Mouse (Mus musculus): Measurements from ENCODE around the gene Nabp1. TPM values are rescaled to one million over a fixed set of nuclear protein-coding genes. Genes with fewer than 3 reads are reported as not detected.

Gene Nabp1
- polyA plus RNA-seq, 1 experiment from 2014 or later = 8.2 TPM

DNA sequence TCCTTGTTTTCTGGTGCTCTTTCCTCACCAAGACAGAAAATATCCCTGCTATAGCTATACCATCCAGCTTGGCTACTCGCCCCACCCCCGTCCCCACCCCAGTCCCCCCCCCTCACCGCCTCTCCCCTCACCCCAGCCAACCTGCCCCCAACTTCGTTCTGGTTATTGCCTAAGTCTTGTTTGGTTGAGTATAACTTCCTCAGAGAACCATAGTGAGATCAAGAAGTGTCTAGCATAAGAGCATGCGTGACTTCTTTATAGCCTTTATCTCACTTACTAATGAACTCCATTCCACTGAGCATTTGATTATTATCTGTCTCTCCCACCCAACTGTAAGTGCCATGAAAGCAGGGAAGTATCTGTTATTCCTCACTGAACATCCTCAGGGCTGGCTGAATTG is 24.1 kb upstream of the Nabp1 start:
- ATAC-seq (replicated peaks; ENCODE audit: low FRiP score) = no peak

GRCm38 (mm10) chr1:51501251-51501650 is 23.0 kb upstream of the Nabp1 start:
- no peaks in the 10 kb centered on the region for H3K9me3 ChIP-seq (ENCODE audit: control insufficient read depth, low read length)
- no peak overlapping the region for H3K9ac ChIP-seq (ENCODE audit: low read length)
- no peaks in the 10 kb centered on the region for H3K4me1 ChIP-seq (replicated peaks; ENCODE audit: control insufficient read depth, insufficient read depth, low read length)
- no peaks in the 10 kb centered on the region for H3K36me3 ChIP-seq (ENCODE audit: control insufficient read depth, insufficient read depth, low read length)
- ATAC-seq (replicated peaks; ENCODE audit: low FRiP score) = no peak
- H3K27ac ChIP-seq (ENCODE audit: low read depth, low read length) = no peak overlapping the region
- WGBS = 86% methylated on average over 12 of the region's 12 CpGs
- no peak for DNase-seq (ENCODE audit: low spot score)
- H3K27me3 ChIP-seq (ENCODE audit: control insufficient read depth, insufficient read depth, low read length) = no peaks in the 10 kb centered on the region
- no peak overlapping the region for H3K4me2 ChIP-seq (ENCODE audit: low read depth, low read length, severe bottlenecking)
- H3K4me3 ChIP-seq (ENCODE audit: low read depth, low read length) = no peak overlapping the region

More for the DNA sequence above, 24.1 kb upstream of the Nabp1 start:
- no peaks in the 10 kb centered on the region for H3K27me3 ChIP-seq (ENCODE audit: control insufficient read depth, insufficient read depth, low read length)
- H3K36me3 ChIP-seq (ENCODE audit: control insufficient read depth, insufficient read depth, low read length) = no peaks in the 10 kb centered on the region
- DNase-seq (ENCODE audit: low spot score) = no peak
- no peak overlapping the region for H3K27ac ChIP-seq (ENCODE audit: low read depth, low read length)
- no peak overlapping the region for H3K4me2 ChIP-seq (ENCODE audit: low read depth, low read length, severe bottlenecking)
- H3K9ac ChIP-seq (ENCODE audit: low read length) = no peak overlapping the region
- no peak overlapping the region for H3K4me3 ChIP-seq (ENCODE audit: low read depth, low read length)
- no peaks in the 10 kb centered on the region for H3K9me3 ChIP-seq (ENCODE audit: control insufficient read depth, low read length)
- H3K4me1 ChIP-seq (replicated peaks; ENCODE audit: control insufficient read depth, insufficient read depth, low read length) = no peaks in the 10 kb centered on the region
- WGBS = 91% methylated on average over 5 of the region's 5 CpGs

DNA sequence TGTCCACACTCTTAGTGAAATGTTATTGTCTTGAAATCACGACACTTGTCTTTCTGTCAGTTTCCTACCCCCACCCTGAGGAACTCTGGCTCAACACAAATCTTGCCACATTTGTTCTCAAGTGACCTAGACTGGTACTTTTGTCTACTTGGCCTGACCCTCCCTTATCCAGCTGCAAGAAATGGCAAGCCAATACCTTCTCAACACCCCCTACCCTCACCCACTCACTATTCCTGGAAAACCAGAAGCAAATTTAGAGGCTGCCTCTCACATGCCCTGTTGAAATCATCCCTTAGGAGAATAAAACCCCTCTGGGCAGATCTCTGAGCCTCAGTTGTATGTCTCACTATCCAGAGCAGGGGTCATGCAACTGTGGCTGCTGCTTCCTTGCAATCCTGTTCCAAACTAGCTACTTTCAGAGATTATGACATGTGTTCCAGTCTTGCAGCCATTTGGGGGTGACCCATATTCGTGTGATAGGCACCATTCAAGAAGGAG is 20.4 kb upstream of the Nabp1 start:
- no peaks in the 10 kb centered on the region for H3K27me3 ChIP-seq (ENCODE audit: control insufficient read depth, insufficient read depth, low read length)
- WGBS = 68% methylated on average over 2 of the region's 2 CpGs
- no peak overlapping the region for H3K27ac ChIP-seq (ENCODE audit: low read depth, low read length)
- H3K36me3 ChIP-seq (ENCODE audit: control insufficient read depth, insufficient read depth, low read length) = no peaks in the 10 kb centered on the region
- H3K4me3 ChIP-seq (ENCODE audit: low read depth, low read length) = no peak overlapping the region
- no peak for DNase-seq (ENCODE audit: low spot score)
- no peaks in the 10 kb centered on the region for H3K9me3 ChIP-seq (ENCODE audit: control insufficient read depth, low read length)
- H3K4me2 ChIP-seq (ENCODE audit: low read depth, low read length, severe bottlenecking) = no peak overlapping the region
- ATAC-seq (replicated peaks; ENCODE audit: low FRiP score) = no peak
- H3K4me1 ChIP-seq (replicated peaks; ENCODE audit: control insufficient read depth, insufficient read depth, low read length) = no peaks in the 10 kb centered on the region
- no peak overlapping the region for H3K9ac ChIP-seq (ENCODE audit: low read length)

GRCm38 (mm10) chr1:51496163-51496562 is 17.9 kb upstream of the Nabp1 start:
- Histone ChIP-seq H3K4me1 (replicated peaks; ENCODE audit: control insufficient read depth, insufficient read depth, low read length) (no peaks in the 10 kb centered on the region), H3K36me3 (ENCODE audit: control insufficient read depth, insufficient read depth, low read length) (no peaks in the 10 kb centered on the region), H3K9me3 (ENCODE audit: control insufficient read depth, low read length) (no peaks in the 10 kb centered on the region), H3K27ac (ENCODE audit: low read depth, low read length) (no peak overlapping the region), H3K4me3 (ENCODE audit: low read depth, low read length) (no peak overlapping the region), H3K9ac (ENCODE audit: low read length) (no peak overlapping the region), H3K4me2 (ENCODE audit: low read depth, low read length, severe bottlenecking) (no peak overlapping the region), H3K27me3 (ENCODE audit: control insufficient read depth, insufficient read depth, low read length) (no peaks in the 10 kb centered on the region)
- no peak for ATAC-seq (replicated peaks; ENCODE audit: low FRiP score)
- no peak for DNase-seq (ENCODE audit: low spot score)
- 95% methylated on average over 1 of the region's 1 CpGs for WGBS

GRCm38 (mm10) chr1:51493592-51494307 is 15.5 kb upstream of the Nabp1 start:
- Histone ChIP-seq H3K9ac (ENCODE audit: low read length) (no peak overlapping the region), H3K4me1 (replicated peaks; ENCODE audit: control insufficient read depth, insufficient read depth, low read length) (no peaks in the 10 kb centered on the region), H3K27me3 (ENCODE audit: control insufficient read depth, insufficient read depth, low read length) (no peaks in the 10 kb centered on the region), H3K4me3 (ENCODE audit: low read depth, low read length) (no peak overlapping the region), H3K36me3 (ENCODE audit: control insufficient read depth, insufficient read depth, low read length) (no peaks in the 10 kb centered on the region), H3K4me2 (ENCODE audit: low read depth, low read length, severe bottlenecking) (no peak overlapping the region), H3K27ac (ENCODE audit: low read depth, low read length) (no peak overlapping the region), H3K9me3 (ENCODE audit: control insufficient read depth, low read length) (no peaks in the 10 kb centered on the region)
- DNase-seq (ENCODE audit: low spot score) (no peak), ATAC-seq (replicated peaks; ENCODE audit: low FRiP score) (no peak)
- 93% methylated on average over 7 of the region's 7 CpGs for WGBS

GRCm38 (mm10) chr1:51486291-51486690 is 8.1 kb upstream of the Nabp1 start:
- WGBS = 94% methylated on average over 1 of the region's 1 CpGs

DNA sequence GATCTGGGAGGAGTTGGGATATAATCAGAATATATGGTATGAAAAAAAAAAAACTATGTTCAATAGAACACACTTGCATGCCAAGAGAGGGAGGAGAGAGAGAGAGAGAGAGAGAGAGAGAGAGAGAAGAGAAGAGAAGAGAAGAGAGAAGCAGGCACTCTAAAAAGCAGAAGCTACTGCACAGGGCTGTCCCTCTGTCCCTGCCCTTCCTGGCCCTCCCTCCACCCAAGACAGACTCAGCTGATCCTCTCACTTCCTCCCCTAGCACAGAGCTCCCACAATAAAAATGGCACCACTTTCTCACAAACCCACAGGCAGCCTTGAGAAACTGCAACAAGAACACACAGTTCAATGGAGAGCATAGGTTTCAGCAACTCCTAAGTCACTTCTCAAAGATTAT is 2.2 kb upstream of the Nabp1 start:
- ATAC-seq (replicated peaks; ENCODE audit: low FRiP score) = no peak
- H3K4me3 ChIP-seq (ENCODE audit: low read depth, low read length) = no peak overlapping the region

More at GRCm38 (mm10) chr1:51486291-51486690, 8.1 kb upstream of the Nabp1 start:
- H3K9ac ChIP-seq (ENCODE audit: low read length) = no peak overlapping the region
- no peak overlapping the region for H3K4me3 ChIP-seq (ENCODE audit: low read depth, low read length)
- no peak overlapping the region for H3K27ac ChIP-seq (ENCODE audit: low read depth, low read length)
- no peaks in the 10 kb centered on the region for H3K36me3 ChIP-seq (ENCODE audit: control insufficient read depth, insufficient read depth, low read length)
- no peak for ATAC-seq (replicated peaks; ENCODE audit: low FRiP score)
- H3K9me3 ChIP-seq (ENCODE audit: control insufficient read depth, low read length) = no peaks in the 10 kb centered on the region
- no peak overlapping the region for H3K4me2 ChIP-seq (ENCODE audit: low read depth, low read length, severe bottlenecking)
- H3K27me3 ChIP-seq (ENCODE audit: control insufficient read depth, insufficient read depth, low read length) = no peaks in the 10 kb centered on the region
- H3K4me1 ChIP-seq (replicated peaks; ENCODE audit: control insufficient read depth, insufficient read depth, low read length) = no peaks in the 10 kb centered on the region
- DNase-seq (ENCODE audit: low spot score) = no peak

GRCm38 (mm10) chr1:51479691-51480090 is 1.5 kb upstream of the Nabp1 start:
- Histone ChIP-seq H3K4me3 (ENCODE audit: low read depth, low read length) (no peak overlapping the region), H3K27ac (ENCODE audit: low read depth, low read length) (no peak overlapping the region), H3K9me3 (ENCODE audit: control insufficient read depth, low read length) (no peaks in the 10 kb centered on the region), H3K27me3 (ENCODE audit: control insufficient read depth, insufficient read depth, low read length) (no peaks in the 10 kb centered on the region; the same call in 1 of the 2 replicates), H3K4me1 (replicated peaks; ENCODE audit: control insufficient read depth, insufficient read depth, low read length) (peaks cover 3% of the 10 kb centered on the region; the same call in 1 of the 2 replicates), H3K9ac (ENCODE audit: low read length) (no peak overlapping the region), H3K36me3 (ENCODE audit: control insufficient read depth, insufficient read depth, low read length) (no peaks in the 10 kb centered on the region), H3K4me2 (ENCODE audit: low read depth, low read length, severe bottlenecking) (no peak overlapping the region)
- 83% methylated on average over 1 of the region's 1 CpGs for WGBS
- DNase-seq (ENCODE audit: low spot score) (no peak), ATAC-seq (replicated peaks; ENCODE audit: low FRiP score) (no peak)

More for the DNA sequence above, 2.2 kb upstream of the Nabp1 start:
- Histone ChIP-seq H3K9me3 (ENCODE audit: control insufficient read depth, low read length) (no peaks in the 10 kb centered on the region), H3K9ac (ENCODE audit: low read length) (no peak overlapping the region), H3K4me1 (replicated peaks; ENCODE audit: control insufficient read depth, insufficient read depth, low read length) (peaks cover 3% of the 10 kb centered on the region; the same call in 1 of the 2 replicates), H3K27ac (ENCODE audit: low read depth, low read length) (no peak overlapping the region), H3K27me3 (ENCODE audit: control insufficient read depth, insufficient read depth, low read length) (no peaks in the 10 kb centered on the region; the same call in 1 of the 2 replicates), H3K36me3 (ENCODE audit: control insufficient read depth, insufficient read depth, low read length) (no peaks in the 10 kb centered on the region), H3K4me2 (ENCODE audit: low read depth, low read length, severe bottlenecking) (no peak overlapping the region)
- DNase-seq (ENCODE audit: low spot score) = no peak

DNA sequence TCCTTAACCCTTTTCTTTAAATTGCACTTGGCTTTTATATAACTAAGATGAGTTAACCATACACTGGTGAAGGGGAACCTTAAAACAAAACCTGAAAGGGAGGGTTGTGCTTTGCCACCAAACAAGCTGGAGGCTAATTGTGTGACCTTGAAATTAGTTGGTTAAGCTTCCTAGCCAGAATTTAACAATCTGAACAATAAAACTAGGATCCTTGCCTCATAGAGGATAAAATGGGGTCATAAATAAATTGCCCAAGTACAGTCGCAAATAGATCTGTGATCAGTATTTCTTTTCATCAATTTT is 753 bp upstream of the Nabp1 start:
- H3K27ac ChIP-seq (ENCODE audit: low read depth, low read length) = no peak overlapping the region
- ATAC-seq (replicated peaks; ENCODE audit: low FRiP score) (no peak), DNase-seq (ENCODE audit: low spot score) (no peak)
- H3K4me3 ChIP-seq (ENCODE audit: low read depth, low read length) = peak overlapping the region; percentile 60
- H3K36me3 ChIP-seq (ENCODE audit: control insufficient read depth, insufficient read depth, low read length) = no peaks in the 10 kb centered on the region
- no peaks in the 10 kb centered on the region for H3K9me3 ChIP-seq (ENCODE audit: control insufficient read depth, low read length)
- H3K4me1 ChIP-seq (replicated peaks; ENCODE audit: control insufficient read depth, insufficient read depth, low read length) = peaks cover 3% of the 10 kb centered on the region; the same call in 1 of the 2 replicates
- 82% methylated on average over 1 of the region's 1 CpGs for WGBS
- peak overlapping the region; percentile 69; the same call in 1 of the 2 replicates for H3K9ac ChIP-seq (ENCODE audit: low read length)
- H3K4me2 ChIP-seq (ENCODE audit: low read depth, low read length, severe bottlenecking) = peak overlapping the region; percentile 56; the same call in 1 of the 2 replicates
- no peaks in the 10 kb centered on the region; the same call in 1 of the 2 replicates for H3K27me3 ChIP-seq (ENCODE audit: control insufficient read depth, insufficient read depth, low read length)
